Mouse (Mus musculus) embryonic fibroblast, embryonic 13.5 days (primary cell): Measurements from ENCODE around the gene Fzr1.

Experiments
- CTCF ChIP-seq: IDR thresholded peaks from 2 replicates; pipeline ENCODE4 v1.5.1; 2011; ENCODE audit warnings: mild to moderate bottlenecking, control low read depth, low read length, moderate library complexity, borderline replicate concordance; ENCODE audit not compliant: insufficient read depth
- POLR2A ChIP-seq: IDR thresholded peaks from 2 replicates; pipeline ENCODE4 v1.6.1; 2011; ENCODE audit warnings: low read depth, mild to moderate bottlenecking, control low read depth, low read length, moderate library complexity

DNA sequence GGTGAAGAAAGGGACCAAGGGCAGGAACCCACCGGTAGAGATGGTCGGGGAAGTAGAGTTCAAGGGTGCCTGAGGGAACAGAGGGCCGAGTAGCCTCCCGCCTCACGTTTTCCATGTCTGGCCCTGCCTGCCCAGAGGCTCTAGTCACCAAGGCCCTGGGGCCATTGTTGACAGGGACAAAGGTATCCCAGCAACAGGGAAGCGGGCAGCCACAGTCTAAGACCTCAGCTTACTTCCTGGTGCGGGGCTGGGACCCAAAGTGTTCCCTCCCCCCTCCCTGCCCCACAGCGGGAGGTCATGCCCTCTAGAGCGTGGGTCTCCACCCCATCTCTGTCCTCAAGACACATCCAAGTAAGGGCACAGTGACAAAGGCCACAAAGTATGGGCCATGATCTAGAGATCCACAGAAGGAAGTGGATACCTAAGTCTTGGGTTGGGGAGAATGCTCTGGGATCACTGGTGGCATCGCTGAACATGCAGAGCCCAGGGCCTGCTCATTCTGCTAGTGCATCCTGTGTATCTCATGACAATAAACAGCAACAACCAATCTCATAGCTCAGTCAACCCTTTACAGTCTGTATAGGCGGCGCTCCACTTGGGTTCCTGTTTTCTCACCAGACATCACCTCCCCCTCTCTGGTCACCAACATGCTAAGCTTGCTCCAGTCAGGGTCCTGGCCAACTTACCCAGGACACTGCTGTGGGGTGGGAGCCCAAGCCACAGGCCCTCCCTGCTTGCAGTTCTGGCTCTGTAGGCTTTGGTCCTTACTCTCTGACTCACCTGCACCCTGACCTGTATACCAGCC is 12.4 kb downstream of the Fzr1 start, which contains the start of gene 4930404N11Rik:
- TF ChIP-seq CTCF = no peak
- peak; percentile 18 for TF ChIP-seq POLR2A
